ENCODE assay signal across 7 mouse cellular contexts in genomic region chr12:12260979-12261960, GRCm38 (mm10). TPM values are rescaled to one million over a fixed set of nuclear protein-coding genes. Genes with fewer than 3 reads are reported as not detected.
DNase-seq lines count a peak whose midpoint lies in the region; ATAC-seq lines count a peak whose summit lies in the region.

No protein-coding gene starts in this region.

- peak; percentile 13 for ATAC-seq in lung, embryonic 16.5 days (ENCODE audit: low read depth)
- ATAC-seq in forebrain, embryonic 12.5 days (ENCODE audit: low FRiP score), result peak; percentile 44
- no peak; the same call in 1 of the 2 replicates for ATAC-seq in intestine, embryonic 14.5 days (replicated peaks; ENCODE audit: low FRiP score, low TSS enrichment, low read depth)
- ATAC-seq in neural tube, embryonic 14.5 days (ENCODE audit: low read depth), result peak; percentile 39
- ATAC-seq in monocyte, adult 5-6 weeks (replicated peaks; ENCODE audit: insufficient number of reproducible peaks, low FRiP score, low TSS enrichment, poor library complexity, severe bottlenecking), result no peak

- peak overlapping the region; percentile 84; the same call in 1 of the 2 replicates for H3K9ac ChIP-seq in lung, embryonic 16.5 days (ENCODE audit: low read length)
- H3K9ac ChIP-seq in forebrain, embryonic 12.5 days, result no peak overlapping the region
- no peak overlapping the region for H3K9ac ChIP-seq in intestine, embryonic 14.5 days (ENCODE audit: low read length)
- peak overlapping the region; percentile 88 for H3K9ac ChIP-seq in neural tube, embryonic 14.5 days (replicated peaks; ENCODE audit: low read depth, low read length)

- DNase-seq in lung, postnatal 14 days, result no peak
- no peak for DNase-seq in intestine, embryonic 14.5 days (ENCODE audit: low spot score)
- no peak for DNase-seq in ovary, postnatal 36 days (ENCODE audit: low spot score)

- H3K9me3 ChIP-seq in lung, embryonic 16.5 days (ENCODE audit: control insufficient read depth, low read length), result no peaks in the 10 kb centered on the region
- no peaks in the 10 kb centered on the region for H3K9me3 ChIP-seq in forebrain, embryonic 12.5 days
- H3K9me3 ChIP-seq in intestine, embryonic 14.5 days (ENCODE audit: control insufficient read depth, low read length), result no peaks in the 10 kb centered on the region
- no peaks in the 10 kb centered on the region for H3K9me3 ChIP-seq in neural tube, embryonic 14.5 days (ENCODE audit: control insufficient read depth, low read length)

- H3K4me3 ChIP-seq in lung, embryonic 16.5 days (ENCODE audit: low read length), result peak overlapping the region; percentile 76
- H3K4me3 ChIP-seq in forebrain, embryonic 12.5 days (replicated peaks), result 0 out of 2 replicates have a peak overlapping the region, but pooled peaks have one; percentile 65
- H3K4me3 ChIP-seq in intestine, embryonic 14.5 days (ENCODE audit: low read depth, low read length), result peak overlapping the region; percentile 61; the same call in 1 of the 2 replicates
- peak overlapping the region; percentile 73 for H3K4me3 ChIP-seq in neural tube, embryonic 14.5 days (ENCODE audit: low read depth, low read length)

- no peaks in the 10 kb centered on the region for H3K36me3 ChIP-seq in lung, embryonic 16.5 days (ENCODE audit: control insufficient read depth, insufficient read depth, low read length)
- no peaks in the 10 kb centered on the region for H3K36me3 ChIP-seq in forebrain, embryonic 12.5 days (replicated peaks)
- no peaks in the 10 kb centered on the region for H3K36me3 ChIP-seq in intestine, embryonic 14.5 days (ENCODE audit: control insufficient read depth, insufficient read depth, low read length)
- H3K36me3 ChIP-seq in neural tube, embryonic 14.5 days (ENCODE audit: control insufficient read depth, insufficient read depth, low read length), result no peaks in the 10 kb centered on the region

- H3K4me2 ChIP-seq in lung, embryonic 16.5 days (ENCODE audit: low read depth, low read length), result peak overlapping the region; percentile 95
- peak overlapping the region; percentile 86 for H3K4me2 ChIP-seq in forebrain, embryonic 12.5 days
- peak overlapping the region; percentile 97 for H3K4me2 ChIP-seq in intestine, embryonic 14.5 days (ENCODE audit: low read length)
- peak overlapping the region; percentile 82 for H3K4me2 ChIP-seq in neural tube, embryonic 14.5 days (ENCODE audit: low read depth, low read length)

- peak overlapping the region; percentile 17; the same call in 1 of the 2 replicates for H3K27ac ChIP-seq in lung, embryonic 16.5 days (ENCODE audit: low read length)
- no peak overlapping the region for H3K27ac ChIP-seq in forebrain, embryonic 12.5 days
- H3K27ac ChIP-seq in intestine, embryonic 14.5 days (ENCODE audit: low read depth), result no peak overlapping the region
- no peak overlapping the region for H3K27ac ChIP-seq in neural tube, embryonic 14.5 days (ENCODE audit: low read depth, low read length)

- H3K4me1 ChIP-seq in lung, embryonic 16.5 days (replicated peaks; ENCODE audit: control insufficient read depth, insufficient read depth, low read length), result peaks cover 29% of the 10 kb centered on the region
- H3K4me1 ChIP-seq in forebrain, embryonic 12.5 days, result peaks cover 24% of the 10 kb centered on the region
- peaks cover 33% of the 10 kb centered on the region for H3K4me1 ChIP-seq in intestine, embryonic 14.5 days (replicated peaks; ENCODE audit: control insufficient read depth, insufficient read depth, low read length)
- H3K4me1 ChIP-seq in neural tube, embryonic 14.5 days (ENCODE audit: control insufficient read depth, insufficient read depth, low read length), result peaks cover 37% of the 10 kb centered on the region

- WGBS in lung, embryonic 16.5 days, result 57% methylated on average over 9 of the region's 9 CpGs
- WGBS in forebrain, embryonic 12.5 days, result 71% methylated on average over 9 of the region's 9 CpGs
- WGBS in intestine, embryonic 14.5 days, result 68% methylated on average over 9 of the region's 9 CpGs
- whole genome bisulfite sequencing in neural tube, embryonic 14.5 days, result 71% methylated on average over 9 of the region's 9 CpGs

- H3K27me3 ChIP-seq in lung, embryonic 16.5 days (ENCODE audit: control insufficient read depth, insufficient read depth, low read depth, low read length), result no peaks in the 10 kb centered on the region
- no peaks in the 10 kb centered on the region; the same call in 1 of the 2 replicates for H3K27me3 ChIP-seq in forebrain, embryonic 12.5 days
- H3K27me3 ChIP-seq in intestine, embryonic 14.5 days (replicated peaks; ENCODE audit: control insufficient read depth, insufficient read depth, low read length), result no peaks in the 10 kb centered on the region
- no peaks in the 10 kb centered on the region for H3K27me3 ChIP-seq in neural tube, embryonic 14.5 days (ENCODE audit: control insufficient read depth, insufficient read depth, low read length)

RNA-seq across cellular contexts. Expression of gene Fam49a, which starts 0.7 kb away (rescaled TPM):
- 16.8 TPM in 2 replicates for polyA plus RNA-seq in lung, embryonic 16.5 days (2015; fragmentation: Nextera tagmentation; extraction: Ambion mirVana)
- polyA plus RNA-seq in forebrain, embryonic 12.5 days (2016; fragmentation: Nextera tagmentation; extraction: Ambion mirVana), result 20.4 and 21.1 TPM in 2 replicates
- polyA plus RNA-seq in intestine, embryonic 14.5 days (2014; fragmentation: Nextera tagmentation; extraction: Ambion mirVana), result 15.0 and 20.1 TPM in 2 replicates
- polyA plus RNA-seq in neural tube, embryonic 14.5 days (2014; fragmentation: Nextera tagmentation; extraction: Ambion mirVana), result 72.6 and 106 TPM in 2 replicates
- total RNA-seq in monocyte, adult 5-6 weeks (2017), result 246 to 301 TPM (median 285 TPM) in 3 replicates

Comparison
In these comparisons a context has a peak if more than half of its experiments do, and no peak if none do; other contexts are left out.
1. ATAC-seq: peak in lung, embryonic 16.5 days (single experiment), forebrain, embryonic 12.5 days (single experiment) and neural tube, embryonic 14.5 days (single experiment); none in intestine, embryonic 14.5 days (single experiment) and monocyte, adult 5-6 weeks (single experiment).
2. H3K9ac ChIP-seq: peak in lung, embryonic 16.5 days (single experiment) and neural tube, embryonic 14.5 days (single experiment); none in forebrain, embryonic 12.5 days (single experiment) and intestine, embryonic 14.5 days (single experiment).
3. Peak in every context shown above with its lines, with median percentiles within 50 percentile points of each other: H3K4me2 ChIP-seq and H3K4me3 ChIP-seq.